Mouse (Mus musculus) limb, embryonic 11.5 days (tissue): ENCODE data around the gene Lpp. TPM values are rescaled to one million over a fixed set of nuclear protein-coding genes. Genes with fewer than 3 reads are reported as not detected.
A peak's percentile ranks its signal among the peaks of the same experiment; 100 is the strongest.

Experiments used
- ATAC-seq: fragments of 200-750 bp; cut with Nextera tagmentation; 2 replicates; pipeline ENCODE4 v1.8.0; 2017; ENCODE audit warnings: low read depth; ENCODE audit not compliant: insufficient number of reproducible peaks, low FRiP score, low TSS enrichment
- DNase-seq: peaks from one replicate; pipeline ENCODE4 v3.0.0-alpha.2; 2015; ENCODE audit warnings: low spot score
- H3K27ac ChIP-seq: fragments of 300-500 bp; sonication (generic); replicated peaks from 2 replicates; pipeline ENCODE4 v1.5.1; 2014; ENCODE audit warnings: low read depth, mild to moderate bottlenecking, low read length
- H3K27me3 ChIP-seq: fragments of 300-500 bp; sonication (generic); 2 replicates; pipeline ENCODE4 v1.6.1; 2014; ENCODE audit warnings: mild to moderate bottlenecking, low read length, mixed read lengths; ENCODE audit not compliant: control insufficient read depth, insufficient read depth
- H3K36me3 ChIP-seq: fragments of 300-500 bp; sonication (generic); 2 replicates; pipeline ENCODE4 v1.6.1; 2014; ENCODE audit warnings: mild to moderate bottlenecking, low read length, moderate library complexity, mixed read lengths; ENCODE audit not compliant: control insufficient read depth, insufficient read depth
- H3K4me1 ChIP-seq: fragments of 300-500 bp; sonication (generic); 2 replicates; pipeline ENCODE4 v1.6.1; 2014; ENCODE audit warnings: low read length, mixed read lengths; ENCODE audit not compliant: control insufficient read depth, insufficient read depth
- H3K4me2 ChIP-seq: fragments of 300-500 bp; sonication (generic); 2 replicates; pipeline ENCODE4 v1.6.1; 2014; ENCODE audit warnings: low read depth, mild to moderate bottlenecking, moderate library complexity; ENCODE audit not compliant: severe bottlenecking
- H3K4me3 ChIP-seq: fragments of 300-500 bp; sonication (generic); 2 replicates; pipeline ENCODE4 v1.5.1; 2014; ENCODE audit warnings: low read depth, low read length
- H3K9ac ChIP-seq: fragments of 300-500 bp; sonication (generic); 2 replicates; pipeline ENCODE4 v1.6.1; 2014; ENCODE audit warnings: mild to moderate bottlenecking, low read length
- H3K9me3 ChIP-seq: fragments of 300-500 bp; sonication (generic); 2 replicates; pipeline ENCODE4 v1.6.1; 2016; ENCODE audit warnings: low read length; ENCODE audit not compliant: control insufficient read depth
- WGBS: fragments of 180-500 bp; shearing (Covaris S2); extraction: QIAGEN DNeasy Blood & Tissue Kit; methylation state at CpG from one replicate; pipeline ENCODE4 v1.1.7; 2014; 5-methylcytosine and 5-hydroxymethylcytosine counted together
- polyA plus RNA-seq: library from polyadenylated mRNA; unstranded; fragments of >200 nt; fragmentation: Nextera tagmentation; extraction: Ambion mirVana; gene quantifications from 2 replicates; pipeline ENCODE4 v1.2.1, GENCODE M21; 2014

Gene Lpp
- polyA plus RNA-seq, 1 experiment from 2014 or later = 38.2 TPM

- Histone ChIP-seq H3K9ac (no peak overlapping the region), H3K4me1 (peaks cover 3% of the 10 kb centered on the region), H3K27me3 (no peaks in the 10 kb centered on the region), H3K27ac (no peak overlapping the region), H3K4me3 (no peak overlapping the region), H3K36me3 (no peaks in the 10 kb centered on the region; the same call in 1 of the 2 replicates), H3K4me2 (no peak overlapping the region), H3K9me3 (no peaks in the 10 kb centered on the region)
- ATAC-seq = no peak
- DNase-seq = no peak
- WGBS = 93% methylated on average over 6 of the region's 6 CpGs
Observed at GRCm38 (mm10) chr16:24482648-24483047, 89.3 kb downstream of the Lpp start.

GRCm38 (mm10) chr16:24483527-24484101 is 90.3 kb downstream of the Lpp start:
- no peak overlapping the region for H3K4me2 ChIP-seq
- H3K36me3 ChIP-seq = no peaks in the 10 kb centered on the region; the same call in 1 of the 2 replicates
- H3K4me3 ChIP-seq = no peak overlapping the region
- 94% methylated on average over 13 of the region's 13 CpGs for WGBS
- no peaks in the 10 kb centered on the region for H3K9me3 ChIP-seq
- DNase-seq (no peak), ATAC-seq (no peak)
- no peak overlapping the region for H3K27ac ChIP-seq
- no peak overlapping the region for H3K9ac ChIP-seq
- H3K4me1 ChIP-seq = peaks cover 4% of the 10 kb centered on the region
- no peaks in the 10 kb centered on the region for H3K27me3 ChIP-seq

- 69% methylated on average over 6 of the region's 6 CpGs for WGBS
- H3K36me3 ChIP-seq = no peaks in the 10 kb centered on the region; the same call in 1 of the 2 replicates
- no peak overlapping the region for H3K27ac ChIP-seq
- H3K9ac ChIP-seq = no peak overlapping the region
- no peak for DNase-seq
- ATAC-seq = no peak
- no peak overlapping the region for H3K4me2 ChIP-seq
- no peaks in the 10 kb centered on the region for H3K9me3 ChIP-seq
- H3K4me3 ChIP-seq = no peak overlapping the region
- H3K27me3 ChIP-seq = no peaks in the 10 kb centered on the region
- H3K4me1 ChIP-seq = peaks cover 20% of the 10 kb centered on the region
Observed at GRCm38 (mm10) chr16:24487782-24488241, 94.5 kb downstream of the Lpp start.

- Histone ChIP-seq H3K27me3 (no peaks in the 10 kb centered on the region), H3K27ac (no peak overlapping the region), H3K9me3 (no peaks in the 10 kb centered on the region), H3K36me3 (no peaks in the 10 kb centered on the region; the same call in 1 of the 2 replicates), H3K4me2 (no peak overlapping the region), H3K4me3 (no peak overlapping the region), H3K9ac (no peak overlapping the region), H3K4me1 (peaks cover 25% of the 10 kb centered on the region)
- DNase-seq (no peak), ATAC-seq (no peak)
- 82% methylated on average over 8 of the region's 8 CpGs for WGBS
Observed at GRCm38 (mm10) chr16:24489516-24490285, 96.4 kb downstream of the Lpp start.

- Histone ChIP-seq H3K36me3 (no peaks in the 10 kb centered on the region), H3K9ac (no peak overlapping the region), H3K27me3 (no peaks in the 10 kb centered on the region), H3K4me2 (no peak overlapping the region), H3K4me1 (peaks cover 25% of the 10 kb centered on the region), H3K27ac (no peak overlapping the region), H3K9me3 (no peaks in the 10 kb centered on the region), H3K4me3 (no peak overlapping the region)
- 72% methylated on average over 18 of the region's 18 CpGs for whole genome bisulfite sequencing
- peak; percentile 87 for ATAC-seq
- peak; percentile 41 for DNase-seq
Observed at GRCm38 (mm10) chr16:24490751-24491485, 97.6 kb downstream of the Lpp start.

GRCm38 (mm10) chr16:24491486-24491758 is 98.1 kb downstream of the Lpp start:
- no peak overlapping the region for H3K4me2 ChIP-seq

GRCm38 (mm10) chr16:24492194-24492940 is 99.1 kb downstream of the Lpp start:
- WGBS = 86% methylated on average over 4 of the region's 4 CpGs
- H3K36me3 ChIP-seq = no peaks in the 10 kb centered on the region
- no peak for ATAC-seq
- no peak overlapping the region for H3K4me3 ChIP-seq
- H3K4me1 ChIP-seq = peaks cover 25% of the 10 kb centered on the region
- no peaks in the 10 kb centered on the region for H3K9me3 ChIP-seq
- H3K27me3 ChIP-seq = no peaks in the 10 kb centered on the region
- no peak overlapping the region for H3K9ac ChIP-seq
- DNase-seq = no peak
- H3K4me2 ChIP-seq = no peak overlapping the region
- H3K27ac ChIP-seq = no peak overlapping the region

More at GRCm38 (mm10) chr16:24491486-24491758, 98.1 kb downstream of the Lpp start:
- Histone ChIP-seq H3K9me3 (no peaks in the 10 kb centered on the region), H3K27me3 (no peaks in the 10 kb centered on the region), H3K27ac (no peak overlapping the region), H3K36me3 (no peaks in the 10 kb centered on the region), H3K4me3 (no peak overlapping the region), H3K9ac (no peak overlapping the region), H3K4me1 (peaks cover 25% of the 10 kb centered on the region)
- ATAC-seq = no peak
- WGBS = 78% methylated on average over 2 of the region's 2 CpGs
- DNase-seq = no peak

- no peak for DNase-seq
- H3K27ac ChIP-seq = no peak overlapping the region
Observed at GRCm38 (mm10) chr16:24494531-24494930, 101.2 kb downstream of the Lpp start.

More at GRCm38 (mm10) chr16:24494531-24494930, 101.2 kb downstream of the Lpp start:
- ATAC-seq = no peak
- Histone ChIP-seq H3K4me2 (no peak overlapping the region), H3K27me3 (no peaks in the 10 kb centered on the region), H3K9ac (no peak overlapping the region), H3K36me3 (no peaks in the 10 kb centered on the region), H3K4me3 (no peak overlapping the region), H3K4me1 (peaks cover 21% of the 10 kb centered on the region), H3K9me3 (no peaks in the 10 kb centered on the region)
- 54% methylated on average over 6 of the region's 6 CpGs for whole genome bisulfite sequencing
